Mouse (Mus musculus) ovary, adult 18-20 months (tissue): ENCODE results near the gene Noa1.

ENCODE experiments used
- DNase-seq: peaks from one replicate; pipeline ENCODE4 v3.0.0; 2022; ENCODE audit warnings: low spot score, mixed read lengths

Noa1 gene

GRCm38 (mm10) chr5:77289686-77290085, 20.2 kb downstream of the Noa1 start:
- DNase-seq: no peak

- no peak for DNase-seq
Measured at GRCm38 (mm10) chr5:77287901-77288300, 22.0 kb downstream of the Noa1 start.

GRCm38 (mm10) chr5:77286904-77287303, 23.0 kb downstream of the Noa1 start:
- DNase-seq: no peak

GRCm38 (mm10) chr5:77285685-77286084, 24.2 kb downstream of the Noa1 start:
- no peak for DNase-seq

GRCm38 (mm10) chr5:77282242-77282641, 27.6 kb downstream of the Noa1 start:
- no peak for DNase-seq

GRCm38 (mm10) chr5:77281518-77282174, 28.2 kb downstream of the Noa1 start:
- DNase-seq: no peak

- DNase-seq: no peak
Measured at GRCm38 (mm10) chr5:77277204-77277603, 32.7 kb downstream of the Noa1 start.

- DNase-seq: no peak
Measured at GRCm38 (mm10) chr5:77275950-77276349, 33.9 kb downstream of the Noa1 start.

GRCm38 (mm10) chr5:77273151-77273550, 36.7 kb downstream of the Noa1 start:
- DNase-seq: no peak

GRCm38 (mm10) chr5:77269399-77269798, 40.5 kb downstream of the Noa1 start:
- DNase-seq: no peak

GRCm38 (mm10) chr5:77267957-77268624, 41.8 kb downstream of the Noa1 start:
- no peak for DNase-seq

GRCm38 (mm10) chr5:77267441-77267840, 42.4 kb downstream of the Noa1 start:
- no peak for DNase-seq

GRCm38 (mm10) chr5:77266886-77267401, 42.9 kb downstream of the Noa1 start:
- DNase-seq: no peak

- DNase-seq: peak; percentile 49
Measured at GRCm38 (mm10) chr5:77266066-77266885, 43.6 kb downstream of the Noa1 start.

GRCm38 (mm10) chr5:77265671-77266065, 44.2 kb downstream of the Noa1 start:
- peak; percentile 70 for DNase-seq

- DNase-seq: peak; percentile 66
Measured at GRCm38 (mm10) chr5:77265081-77265670, 44.7 kb downstream of the Noa1 start, which contains the start of gene Rest. TSS of gene Rest (plus strand) at chr5:77265491.

GRCm38 (mm10) chr5:77262105-77262504, 47.8 kb downstream of the Noa1 start:
- no peak for DNase-seq

GRCm38 (mm10) chr5:77261137-77261536, 48.7 kb downstream of the Noa1 start:
- no peak for DNase-seq

- no peak for DNase-seq
Measured at GRCm38 (mm10) chr5:77260141-77260540, 49.7 kb downstream of the Noa1 start.

GRCm38 (mm10) chr5:77259315-77259714, 50.6 kb downstream of the Noa1 start:
- DNase-seq: no peak

GRCm38 (mm10) chr5:77257603-77258002, 52.3 kb downstream of the Noa1 start:
- no peak for DNase-seq

GRCm38 (mm10) chr5:77254402-77254801, 55.5 kb downstream of the Noa1 start:
- DNase-seq: no peak
